Mouse (Mus musculus) erythroblast, embryonic 14.5 days (primary cell): ENCODE data around the gene Cyb5rl.

ENCODE experiments used
- GATA1 ChIP-seq: IDR thresholded peaks from 2 replicates; pipeline ENCODE4 v1.6.1; 2012; ENCODE audit warnings: low read length, inconsistent platforms, mixed read lengths
- TAL1 ChIP-seq: IDR thresholded peaks from 3 replicates; pipeline ENCODE4 v1.6.1; 2012; ENCODE audit warnings: low read length, inconsistent platforms, mixed read lengths

GRCm38 (mm10) chr4:107130534-107130933 is 63.7 kb downstream of the Cyb5rl start:
- TF ChIP-seq TAL1 (no peak), GATA1 (no peak)
